Mouse (Mus musculus) neural tube, embryonic 12.5 days (tissue): ENCODE measurements around the gene Sdcbp2. TPM values are rescaled to one million over a fixed set of nuclear protein-coding genes. Genes with fewer than 3 reads are reported as not detected.
"Not testable (repeated sequence)": the region's sequence is repeated elsewhere in the genome, so short reads cannot be mapped to it uniquely, and the experiment has no call there.

Experiments used
- ATAC-seq: fragments of 200-750 bp; cut with Nextera tagmentation; 2 replicates; pipeline ENCODE4 v1.8.0; 2017; ENCODE audit warnings: low read depth, mild to moderate bottlenecking, moderate TSS enrichment, moderate library complexity; ENCODE audit not compliant: low FRiP score
- H3K27ac ChIP-seq: fragments of 300-500 bp; sonication (generic); 2 replicates; pipeline ENCODE4 v1.5.1; 2016
- H3K27me3 ChIP-seq: fragments of 300-500 bp; sonication (generic); replicated peaks from 2 replicates; pipeline ENCODE4 v1.6.1; 2016; ENCODE audit warnings: mild to moderate bottlenecking
- H3K36me3 ChIP-seq: fragments of 300-500 bp; sonication (generic); 2 replicates; pipeline ENCODE4 v1.6.1; 2016; ENCODE audit warnings: mild to moderate bottlenecking
- H3K4me1 ChIP-seq: fragments of 300-500 bp; sonication (generic); 2 replicates; pipeline ENCODE4 v1.6.1; 2016
- H3K4me2 ChIP-seq: fragments of 300-500 bp; sonication (generic); replicated peaks from 2 replicates; pipeline ENCODE4 v1.6.1; 2016; ENCODE audit warnings: mild to moderate bottlenecking
- H3K4me3 ChIP-seq: fragments of 300-500 bp; sonication (generic); 2 replicates; pipeline ENCODE4 v1.5.1; 2016
- H3K9ac ChIP-seq: fragments of 300-500 bp; sonication (generic); 2 replicates; pipeline ENCODE4 v1.6.1; 2016; ENCODE audit warnings: mild to moderate bottlenecking
- H3K9me3 ChIP-seq: fragments of 300-500 bp; sonication (generic); 2 replicates; pipeline ENCODE4 v1.6.1; 2016; ENCODE audit warnings: mild to moderate bottlenecking
- WGBS: fragments of 180-500 bp; shearing (Covaris S2); methylation state at CpG from one replicate; pipeline ENCODE4 v1.1.7; 2016; 5-methylcytosine and 5-hydroxymethylcytosine counted together
- polyA plus RNA-seq: library from polyadenylated mRNA; unstranded; fragments of >200 nt; fragmentation: Nextera tagmentation; extraction: Ambion mirVana; gene quantifications from 2 replicates; pipeline ENCODE4 v1.2.1, GENCODE M21; 2016

The Sdcbp2 gene
- polyA plus RNA-seq, 1 experiment from 2014 or later, result 1.2 TPM

DNA sequence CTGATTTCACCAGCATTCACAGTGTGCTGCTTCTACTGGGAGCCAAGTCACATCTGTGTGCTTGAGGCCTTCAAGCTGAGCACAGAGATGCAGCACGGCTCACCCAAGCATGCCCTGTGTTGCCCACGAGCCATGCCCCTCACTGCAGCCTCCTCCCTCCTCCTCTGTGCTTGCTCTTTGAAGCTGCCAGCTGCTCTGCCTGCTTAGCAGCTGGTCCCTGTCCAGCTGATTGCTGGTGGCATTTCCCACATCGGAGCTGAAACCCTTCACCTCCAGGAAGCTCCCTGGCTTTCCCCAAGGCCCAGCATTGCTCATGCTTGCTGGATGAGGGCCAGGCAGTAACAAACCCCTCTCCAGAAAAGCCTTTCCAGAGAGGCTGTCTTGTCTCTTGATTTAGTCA lies 37.6 kb downstream of the Sdcbp2 start:
- no peak overlapping the region for H3K4me2 ChIP-seq
- H3K9me3 ChIP-seq, result no peaks in the 10 kb centered on the region
- peaks cover 17% of the 10 kb centered on the region; the same call in 1 of the 2 replicates for H3K4me1 ChIP-seq
- H3K36me3 ChIP-seq, result no peaks in the 10 kb centered on the region
- ATAC-seq, result peak; percentile 46
- H3K9ac ChIP-seq, result no peak overlapping the region
- 39% methylated on average over 3 of the region's 3 CpGs for WGBS
- H3K4me3 ChIP-seq, result no peak overlapping the region
- H3K27ac ChIP-seq, result no peak overlapping the region
- H3K27me3 ChIP-seq, result no peaks in the 10 kb centered on the region

DNA sequence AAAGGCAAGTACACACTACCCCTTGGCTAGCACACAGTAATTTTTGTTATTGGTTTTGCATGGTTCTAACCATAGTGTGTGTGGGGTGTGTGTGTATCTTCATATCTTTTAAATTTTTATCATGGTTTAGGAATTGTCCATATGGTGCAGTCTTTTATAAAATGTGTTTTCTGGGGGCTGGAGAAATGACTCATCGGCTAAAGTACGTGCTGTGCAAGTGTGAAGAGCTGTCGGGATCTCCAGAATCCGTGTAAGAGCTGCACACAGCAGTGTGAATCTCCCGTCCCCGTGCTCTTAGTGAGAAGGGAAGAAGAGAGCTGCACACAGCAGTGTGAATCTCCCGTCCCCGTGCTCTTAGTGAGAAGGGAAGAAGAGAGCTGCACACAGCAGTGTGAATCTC lies 43.4 kb downstream of the Sdcbp2 start:
- not testable (repeated sequence) for H3K36me3 ChIP-seq, H3K4me2 ChIP-seq, H3K4me3 ChIP-seq, H3K27ac ChIP-seq, H3K4me1 ChIP-seq, H3K27me3 ChIP-seq, ATAC-seq, H3K9ac ChIP-seq, H3K9me3 ChIP-seq
- 71% methylated on average over 7 of the region's 8 CpGs for WGBS

DNA sequence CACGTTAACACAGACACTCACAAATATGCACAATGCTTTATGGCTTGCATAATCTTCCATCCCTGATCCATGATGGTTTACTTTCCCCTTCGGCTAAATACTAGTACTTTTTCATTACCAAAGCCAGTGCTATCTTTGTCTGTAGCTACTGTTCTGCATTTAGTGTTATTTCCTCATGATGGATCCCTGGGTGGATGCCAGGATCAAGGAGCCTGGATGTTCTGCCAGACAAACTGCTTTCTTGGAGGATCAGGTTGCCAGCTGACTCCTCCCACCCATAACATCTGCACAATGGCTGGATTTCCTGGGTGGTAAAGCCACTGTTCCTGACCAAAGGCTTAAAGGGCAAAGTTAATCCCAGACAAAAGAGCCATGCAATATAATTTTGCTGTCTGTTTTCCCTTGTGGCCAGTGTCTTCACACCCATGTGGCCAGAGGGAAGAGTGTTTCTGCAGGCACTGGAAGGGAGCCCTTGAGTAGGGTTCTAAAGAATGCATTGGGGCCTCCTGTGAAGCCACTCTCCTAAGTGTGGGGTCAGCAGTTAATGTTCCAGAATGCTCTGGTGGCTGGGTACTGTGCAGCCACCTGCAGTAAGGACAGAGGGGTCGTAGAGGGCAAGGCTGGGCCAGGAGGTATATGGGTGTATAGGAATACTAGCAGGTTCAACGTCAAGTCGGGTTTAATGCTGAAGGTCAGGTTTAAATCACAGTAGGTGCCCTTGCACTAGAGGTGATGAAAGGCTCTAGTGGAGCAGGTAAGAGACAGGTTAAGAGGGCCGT lies 44.3 kb downstream of the Sdcbp2 start:
- ATAC-seq, result no peak
- H3K4me3 ChIP-seq, result no peak overlapping the region
- H3K27ac ChIP-seq, result no peak overlapping the region
- H3K4me2 ChIP-seq, result no peak overlapping the region
- no peaks in the 10 kb centered on the region for H3K4me1 ChIP-seq
- no peaks in the 10 kb centered on the region for H3K27me3 ChIP-seq
- 65% methylated on average over 6 of the region's 6 CpGs for WGBS
- H3K9ac ChIP-seq, result no peak overlapping the region
- no peaks in the 10 kb centered on the region for H3K9me3 ChIP-seq
- no peaks in the 10 kb centered on the region for H3K36me3 ChIP-seq

DNA sequence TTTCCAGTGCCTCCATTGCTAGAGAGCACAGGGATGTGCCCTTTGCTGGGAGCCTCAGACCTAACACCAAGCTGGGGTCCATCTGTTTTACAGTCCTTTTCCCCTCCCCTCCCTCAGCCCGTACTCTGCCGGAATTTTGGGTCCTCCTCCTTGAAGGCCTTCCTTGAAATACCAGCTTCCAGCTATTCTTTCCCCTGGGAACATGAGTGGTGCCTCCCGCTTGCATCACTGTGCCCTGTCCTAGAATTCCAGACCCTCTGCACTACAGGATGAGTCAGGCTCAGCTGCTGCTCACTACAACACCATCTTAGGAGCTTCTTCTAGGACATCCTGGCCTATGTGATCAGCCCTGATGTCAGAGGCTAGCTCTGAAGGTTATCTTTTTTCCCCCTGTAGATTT lies 51.4 kb downstream of the Sdcbp2 start:
- Histone ChIP-seq H3K9ac (no peak overlapping the region), H3K9me3 (no peaks in the 10 kb centered on the region), H3K4me3 (no peak overlapping the region), H3K4me1 (no peaks in the 10 kb centered on the region), H3K27ac (no peak overlapping the region), H3K36me3 (no peaks in the 10 kb centered on the region), H3K27me3 (no peaks in the 10 kb centered on the region), H3K4me2 (no peak overlapping the region)
- no peak for ATAC-seq
- WGBS, result 53% methylated on average over 3 of the region's 3 CpGs

DNA sequence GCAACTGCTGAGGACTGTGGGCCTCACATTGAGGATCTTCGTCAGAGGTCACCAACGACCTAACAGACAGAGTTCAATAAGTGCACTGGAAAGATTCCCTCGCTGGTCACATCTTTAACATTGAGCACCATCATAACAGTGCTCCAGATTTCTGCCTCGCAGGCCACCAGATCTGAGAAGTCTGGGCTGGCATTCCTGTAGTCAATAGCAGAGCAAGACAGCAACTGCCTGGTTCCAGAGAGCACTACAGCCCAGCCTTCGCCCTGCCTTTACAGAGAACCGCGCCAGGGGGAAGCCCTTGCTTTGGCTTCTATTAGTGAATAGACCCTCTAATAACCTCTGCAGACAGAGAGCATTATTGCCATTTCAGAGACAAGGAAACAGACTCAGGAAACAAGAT lies 53.9 kb downstream of the Sdcbp2 start:
- peaks cover 1% of the 10 kb centered on the region; the same call in 1 of the 2 replicates for H3K27me3 ChIP-seq
- no peak for ATAC-seq
- H3K36me3 ChIP-seq, result no peaks in the 10 kb centered on the region
- H3K4me3 ChIP-seq, result no peak overlapping the region
- no peak overlapping the region for H3K9ac ChIP-seq
- no peaks in the 10 kb centered on the region for H3K9me3 ChIP-seq
- peaks cover 2% of the 10 kb centered on the region for H3K4me1 ChIP-seq
- 88% methylated on average over 7 of the region's 7 CpGs for WGBS
- no peak overlapping the region for H3K27ac ChIP-seq
- H3K4me2 ChIP-seq, result no peak overlapping the region

DNA sequence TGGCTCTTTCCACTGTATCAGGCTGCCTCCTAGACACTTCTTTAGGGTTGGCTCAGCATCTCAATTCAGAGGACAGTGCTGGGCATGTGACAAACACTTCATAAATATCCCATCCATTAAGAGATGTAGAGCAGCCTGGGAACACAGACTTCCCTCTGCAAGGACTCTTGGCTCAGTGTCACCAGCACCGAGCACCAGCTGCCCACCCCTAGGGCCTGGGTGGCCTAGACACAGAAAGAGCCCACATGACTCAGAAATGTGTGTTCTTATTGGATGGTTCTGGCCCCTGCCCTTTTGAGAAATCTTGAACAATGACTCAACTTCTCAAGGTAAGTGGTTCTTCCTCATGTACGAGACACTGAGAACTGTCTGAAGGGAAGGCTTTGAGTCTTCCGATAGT lies 55.6 kb downstream of the Sdcbp2 start:
- 89% methylated on average over 3 of the region's 3 CpGs for WGBS
- peaks cover 6% of the 10 kb centered on the region for H3K4me1 ChIP-seq
- no peak overlapping the region for H3K9ac ChIP-seq
- H3K9me3 ChIP-seq, result no peaks in the 10 kb centered on the region
- H3K27me3 ChIP-seq, result peaks cover 3% of the 10 kb centered on the region; the same call in 1 of the 2 replicates
- no peak overlapping the region for H3K4me2 ChIP-seq
- ATAC-seq, result no peak
- no peaks in the 10 kb centered on the region for H3K36me3 ChIP-seq
- H3K27ac ChIP-seq, result no peak overlapping the region
- H3K4me3 ChIP-seq, result no peak overlapping the region

DNA sequence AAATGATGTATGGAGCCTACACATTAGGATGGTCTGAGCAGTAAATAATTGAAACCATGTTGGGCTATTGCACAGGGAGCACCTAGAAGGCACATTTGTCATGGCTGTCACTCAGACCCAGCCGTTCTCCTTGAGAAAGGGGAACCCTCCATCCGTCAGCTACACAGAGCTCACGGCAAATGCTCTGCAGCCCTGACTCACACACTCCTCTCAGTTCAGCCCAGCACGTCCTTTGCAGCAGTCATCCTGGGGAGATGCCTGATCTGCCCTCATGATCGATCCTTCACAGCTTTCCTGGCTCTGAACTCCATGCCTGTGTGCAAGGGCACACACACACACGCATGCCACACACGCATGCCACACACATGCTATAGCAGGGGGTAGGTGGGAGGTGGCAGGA lies 56.9 kb downstream of the Sdcbp2 start:
- Histone ChIP-seq H3K4me1 (peaks cover 6% of the 10 kb centered on the region), H3K9ac (no peak overlapping the region), H3K27ac (no peak overlapping the region), H3K9me3 (no peaks in the 10 kb centered on the region), H3K4me3 (no peak overlapping the region), H3K4me2 (no peak overlapping the region), H3K27me3 (peaks cover 10% of the 10 kb centered on the region; the same call in 1 of the 2 replicates), H3K36me3 (no peaks in the 10 kb centered on the region)
- WGBS, result 66% methylated on average over 7 of the region's 7 CpGs
- ATAC-seq, result no peak

DNA sequence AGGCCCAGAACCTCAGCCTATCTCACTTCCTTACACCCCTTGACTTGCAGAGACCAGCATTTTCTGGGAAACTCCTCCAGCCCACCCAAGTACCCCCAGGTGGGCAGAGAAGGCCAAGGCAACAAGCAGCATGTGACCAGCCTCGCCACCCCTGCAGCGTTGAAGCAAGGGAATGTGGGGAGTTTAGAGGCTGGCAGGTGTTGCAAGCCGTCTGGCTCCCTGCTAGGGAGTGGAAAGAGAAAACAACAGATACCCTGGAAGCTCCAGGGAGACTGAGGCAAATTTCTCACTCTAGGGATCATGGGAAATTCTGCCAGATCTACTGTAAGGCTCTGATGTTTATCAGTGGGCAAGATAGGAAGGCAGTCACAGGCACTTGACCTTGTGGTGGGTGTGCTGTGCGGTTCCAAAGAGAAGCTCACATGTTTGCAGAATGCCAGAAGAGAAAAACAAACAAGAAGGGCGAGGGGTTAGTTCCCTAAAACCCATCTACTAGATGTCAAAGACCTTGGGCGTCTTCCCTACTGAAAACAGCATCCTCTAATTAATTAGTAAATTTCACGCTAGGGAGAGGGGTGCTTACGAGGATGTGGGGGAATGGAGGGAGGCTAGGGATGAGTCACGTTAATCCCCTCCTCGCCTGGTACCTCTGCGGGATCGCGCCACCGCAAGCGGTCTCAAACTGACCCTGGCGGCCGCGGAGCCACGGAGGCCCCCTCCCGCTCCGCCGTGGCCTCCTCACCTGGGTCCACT lies 59.2 kb downstream of the Sdcbp2 start:
- Histone ChIP-seq H3K36me3 (no peaks in the 10 kb centered on the region), H3K4me3 (peak overlapping the region; percentile 74), H3K9ac (peak overlapping the region; percentile 79), H3K4me2 (peak overlapping the region; percentile 96), H3K27ac (peak overlapping the region; percentile 46; the same call in 1 of the 2 replicates), H3K4me1 (peaks cover 6% of the 10 kb centered on the region), H3K9me3 (no peaks in the 10 kb centered on the region), H3K27me3 (peaks cover 10% of the 10 kb centered on the region; the same call in 1 of the 2 replicates)
- 3% methylated on average over 22 of the region's 22 CpGs for WGBS
- peak; percentile 19 for ATAC-seq

DNA sequence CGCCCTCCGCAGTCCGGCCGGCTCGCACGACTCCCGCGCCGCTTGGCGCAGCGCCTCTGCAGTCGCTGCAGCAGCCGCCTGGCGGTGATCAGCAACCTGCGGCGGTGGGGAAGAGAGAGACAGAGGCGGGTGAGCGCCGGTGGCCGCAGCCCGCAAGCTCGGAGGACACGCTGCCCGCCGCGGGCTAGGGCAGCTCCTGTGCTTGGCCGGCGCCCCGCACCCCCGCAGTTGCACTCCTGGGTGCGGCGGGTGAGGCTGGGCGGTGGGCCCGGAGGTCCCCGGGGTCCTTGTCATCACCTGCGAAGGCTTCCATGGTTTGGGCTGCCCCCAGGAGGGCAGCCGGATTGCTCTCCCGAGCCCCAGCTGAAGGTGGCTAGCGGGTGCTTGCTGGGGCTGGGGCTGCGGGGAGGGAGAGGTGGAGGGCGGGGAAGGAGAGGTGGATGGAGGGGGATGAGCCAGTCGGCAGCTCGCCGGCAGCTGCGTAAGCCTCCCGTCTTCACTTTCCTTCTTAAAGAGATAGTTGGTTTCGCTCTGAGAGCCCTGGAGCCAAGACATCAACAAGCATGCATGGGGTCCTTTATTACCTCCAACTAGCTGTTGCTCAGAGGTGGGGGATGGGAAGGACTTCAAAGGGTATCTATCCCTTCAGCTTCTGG lies 59.9 kb downstream of the Sdcbp2 start, which contains the start of gene Snph:
TSS of gene Snph (minus strand) at position 435 of the 656 bp plus-strand sequence.
- WGBS, result under 1% methylated on average over 43 of the region's 47 CpGs
- ATAC-seq, result peak; percentile 84
- H3K4me1 ChIP-seq, result peaks cover 6% of the 10 kb centered on the region

DNA sequence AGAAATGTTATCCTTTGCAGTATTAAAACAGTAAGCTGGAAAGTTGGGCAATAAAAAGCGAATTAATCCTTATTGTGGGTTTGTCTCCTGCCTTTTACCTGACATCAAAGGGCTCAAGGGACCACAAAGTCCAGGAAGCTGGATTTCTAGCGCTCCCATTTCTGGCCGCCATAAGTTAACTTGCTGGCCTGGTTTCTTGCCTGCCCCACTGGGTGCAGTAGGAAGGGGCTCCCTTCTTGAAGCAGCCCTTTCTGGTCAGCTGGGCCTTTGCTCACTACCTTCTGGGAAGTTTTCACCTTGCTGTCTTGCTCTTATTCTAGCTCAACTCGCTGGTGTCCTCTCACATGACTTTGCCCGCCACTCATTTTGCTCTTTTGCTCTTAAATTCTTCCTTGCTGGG lies 60.6 kb downstream of the Sdcbp2 start:
- H3K4me2 ChIP-seq, result peak overlapping the region; percentile 96; the same call in 1 of the 2 replicates
- ATAC-seq, result no peak

More for the DNA sequence above, 59.9 kb downstream of the Sdcbp2 start, which contains the start of gene Snph:
- Histone ChIP-seq H3K4me2 (peak within 1 kb of the TSS; percentile 96), H3K36me3 (no peaks in the 10 kb centered on the region), H3K9ac (peak within 1 kb of the TSS; percentile 79), H3K27me3 (peaks cover 10% of the 10 kb centered on the region; the same call in 1 of the 2 replicates), H3K27ac (peak within 1 kb of the TSS; percentile 46; the same call in 1 of the 2 replicates), H3K4me3 (peak within 1 kb of the TSS; percentile 74), H3K9me3 (no peaks in the 10 kb centered on the region)

DNA sequence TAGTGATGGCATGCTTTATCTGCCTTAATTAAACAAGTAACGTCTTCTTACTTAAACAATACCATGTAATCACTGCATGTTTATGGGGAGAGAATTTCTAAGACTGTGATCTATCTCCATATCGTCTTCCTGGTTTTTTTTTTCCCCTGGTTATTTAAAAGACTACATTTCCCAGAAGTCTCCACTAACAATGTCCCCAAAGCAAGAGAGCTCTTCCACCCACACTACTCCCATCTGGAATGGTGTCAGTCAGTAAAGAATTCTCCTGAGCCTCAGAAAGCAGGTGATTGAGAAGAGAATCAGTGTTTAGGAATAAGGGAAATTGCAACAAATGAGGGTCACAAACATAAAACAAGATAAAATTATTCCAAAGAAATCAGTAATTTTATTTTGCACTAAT lies 62.5 kb downstream of the Sdcbp2 start:
- H3K36me3 ChIP-seq, result no peaks in the 10 kb centered on the region
- WGBS, result 43% methylated on average over 2 of the region's 2 CpGs
- no peaks in the 10 kb centered on the region for H3K9me3 ChIP-seq
- H3K4me1 ChIP-seq, result peaks cover 6% of the 10 kb centered on the region
- no peak overlapping the region for H3K27ac ChIP-seq
- H3K27me3 ChIP-seq, result peaks cover 10% of the 10 kb centered on the region; the same call in 1 of the 2 replicates
- ATAC-seq, result no peak
- no peak overlapping the region for H3K4me3 ChIP-seq
- H3K4me2 ChIP-seq, result no peak overlapping the region
- H3K9ac ChIP-seq, result no peak overlapping the region

More for the DNA sequence above, 60.6 kb downstream of the Sdcbp2 start:
- Histone ChIP-seq H3K4me3 (no peak overlapping the region), H3K36me3 (no peaks in the 10 kb centered on the region), H3K27me3 (peaks cover 10% of the 10 kb centered on the region; the same call in 1 of the 2 replicates), H3K9ac (no peak overlapping the region), H3K9me3 (no peaks in the 10 kb centered on the region), H3K4me1 (peaks cover 6% of the 10 kb centered on the region), H3K27ac (no peak overlapping the region)
- WGBS, result 37% methylated on average over 5 of the region's 5 CpGs
